Mouse (Mus musculus) 416B (cell line): Measurements from ENCODE around the gene Kbtbd13.

Experiments
- DNase-seq: peaks from one replicate; pipeline ENCODE4 v3.0.0; 2011; ENCODE audit warnings: low read depth

Gene Kbtbd13

DNA sequence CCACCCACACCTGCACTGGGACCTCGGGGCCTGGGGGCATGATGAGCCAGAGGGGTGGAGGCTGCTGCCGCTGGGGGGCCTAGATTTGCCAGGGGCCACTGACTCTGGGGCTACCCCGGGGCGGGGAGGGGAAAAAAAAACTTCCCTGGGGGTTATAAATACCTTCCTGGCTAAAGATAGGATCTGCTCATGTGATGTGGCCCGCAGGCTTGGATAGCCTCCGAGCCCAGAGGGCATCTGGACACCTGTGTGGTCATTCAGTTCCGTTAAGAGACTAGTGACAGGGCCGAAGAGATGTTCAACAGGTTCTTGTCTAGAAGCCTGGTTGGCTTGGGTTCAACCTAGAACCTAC, at the start of gene Kbtbd13:
Gene Kbtbd13 (minus strand): TSS at position 40 of the 352 bp plus-strand sequence.
- no peak for DNase-seq

DNA sequence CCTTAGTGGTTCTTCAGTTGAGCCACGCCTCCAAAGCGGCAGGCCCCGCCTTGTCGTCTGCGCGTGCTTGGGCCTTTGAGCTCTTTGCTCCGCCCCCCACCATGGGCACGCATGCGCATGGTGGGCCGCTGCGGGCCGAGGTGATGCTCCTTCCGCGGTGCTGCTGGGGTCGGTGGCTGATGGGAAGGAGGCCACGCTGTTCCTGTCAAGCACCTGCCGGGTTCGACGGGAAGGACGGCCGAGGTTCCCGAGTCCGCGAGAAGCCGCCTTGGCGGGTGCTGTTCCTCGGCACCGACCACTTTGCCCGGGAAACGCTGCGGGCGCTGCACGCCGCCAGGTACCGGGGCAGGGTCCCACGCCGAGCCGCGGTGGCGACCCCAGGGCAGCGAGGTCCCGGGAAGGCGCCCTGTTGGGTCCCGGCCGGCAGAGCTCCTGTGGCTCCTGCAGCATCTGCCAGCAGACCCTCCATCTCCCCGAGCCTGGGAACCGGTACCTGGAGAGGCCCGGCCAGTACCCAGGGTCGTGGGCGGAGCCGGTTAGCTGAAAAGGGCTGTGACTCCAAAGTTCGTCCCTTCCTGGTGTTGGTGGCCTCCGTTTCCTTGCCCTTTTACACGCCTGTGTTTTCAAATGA, 44.3 kb upstream of the Kbtbd13 start, which contains the start of gene Mtfmt:
Gene Mtfmt (plus strand): TSS at position 112 of the 631 bp plus-strand sequence.
- DNase-seq: peak; percentile 93

DNA sequence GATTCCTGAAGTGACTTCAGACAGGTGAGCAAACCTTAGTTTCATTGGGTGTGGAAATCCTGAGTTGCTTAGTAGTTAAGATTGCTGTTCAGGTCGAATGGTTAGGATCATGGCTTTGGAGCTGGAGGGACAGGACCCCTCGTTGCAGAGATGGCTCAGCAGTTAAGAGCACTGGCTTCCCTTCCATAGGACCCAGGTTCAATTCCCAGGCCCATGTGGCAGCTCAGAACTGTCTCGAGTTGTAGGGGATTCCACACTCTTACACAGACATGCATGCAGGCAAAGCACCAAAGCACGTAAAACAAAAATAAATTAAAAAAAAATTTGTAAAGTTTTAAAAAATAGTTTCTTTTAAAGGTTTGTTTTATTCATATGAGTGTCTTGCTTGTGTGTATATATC, 43.8 kb upstream of the Kbtbd13 start:
- peak; percentile 10 for DNase-seq

DNA sequence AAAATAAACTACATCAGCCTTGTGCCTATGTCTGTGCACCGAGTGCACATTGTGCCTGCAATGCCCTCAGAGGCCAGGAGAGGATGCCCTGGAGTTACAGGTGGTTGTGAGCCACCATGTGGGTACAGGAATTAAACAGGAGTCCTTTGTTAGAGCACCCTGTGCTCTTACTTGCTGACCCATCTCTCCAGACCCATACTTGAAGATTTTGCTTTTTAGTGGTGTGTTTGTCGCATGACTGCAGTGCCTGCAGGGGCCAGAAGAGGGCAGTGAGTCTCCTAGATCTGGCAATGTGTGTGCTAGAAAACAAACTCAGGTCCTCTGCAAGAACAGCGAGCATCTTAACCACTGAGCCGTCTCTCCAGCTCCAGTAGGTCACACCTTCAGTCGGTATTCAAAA, 42.7 kb upstream of the Kbtbd13 start:
- DNase-seq: peak; percentile 86

DNA sequence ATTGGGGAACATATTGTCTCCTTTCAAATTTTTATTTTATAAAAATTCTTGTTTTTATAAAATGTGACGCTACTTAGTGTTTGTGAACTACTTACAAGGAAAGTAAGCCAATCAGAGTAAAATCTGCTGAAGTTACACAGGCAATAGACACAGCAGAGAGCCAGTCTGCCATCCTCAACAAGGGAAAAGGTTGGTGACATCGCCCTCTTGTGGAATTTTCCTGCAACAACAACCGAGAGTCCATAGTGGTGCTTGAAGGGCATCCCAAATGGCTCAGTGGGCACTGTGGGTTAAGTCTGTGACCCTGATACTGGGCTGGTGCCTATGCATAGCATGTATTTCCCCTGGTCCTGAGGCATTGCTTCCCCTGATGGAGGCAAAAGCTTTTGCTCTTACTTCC, 40.8 kb upstream of the Kbtbd13 start:
- DNase-seq: peak; percentile 84

DNA sequence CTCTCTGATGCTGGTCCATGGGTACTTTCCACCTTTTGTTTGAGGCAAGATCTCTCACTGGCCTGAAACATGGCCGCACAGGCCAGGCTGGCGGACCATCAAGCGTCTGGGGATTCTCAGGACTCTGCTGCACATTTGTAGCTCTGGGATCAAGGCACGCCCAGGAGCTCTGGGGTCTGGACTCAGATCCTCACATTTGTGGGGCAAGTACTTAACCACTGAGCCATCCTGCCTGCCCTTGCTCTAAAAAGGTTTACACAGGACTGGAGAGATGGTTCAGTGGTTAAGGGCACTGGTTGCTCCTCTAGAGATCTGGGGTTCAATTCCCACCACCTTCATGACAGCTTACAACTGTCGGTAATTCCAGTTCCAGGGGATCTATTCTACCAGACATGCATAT, 39.5 kb upstream of the Kbtbd13 start:
- DNase-seq: no peak

DNA sequence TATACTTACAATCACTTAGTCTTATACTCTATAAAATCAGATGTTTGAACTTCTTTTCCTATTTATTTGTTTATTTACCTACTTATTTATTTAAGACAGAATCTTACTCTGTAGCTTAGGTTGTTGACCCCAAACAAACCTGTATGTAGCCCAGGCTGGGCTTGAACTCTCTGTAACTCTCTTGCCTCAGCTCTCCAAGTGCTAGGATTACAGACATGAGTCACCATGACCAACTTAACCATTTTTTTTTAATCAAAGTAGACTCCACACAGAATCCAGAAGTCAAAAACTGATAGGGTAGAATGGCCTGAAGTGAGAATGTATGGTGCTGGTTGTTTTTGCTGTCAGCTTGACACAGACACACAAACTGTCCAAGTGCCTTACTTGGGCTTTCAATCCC, 38.9 kb upstream of the Kbtbd13 start:
- peak; percentile 53 for DNase-seq

DNA sequence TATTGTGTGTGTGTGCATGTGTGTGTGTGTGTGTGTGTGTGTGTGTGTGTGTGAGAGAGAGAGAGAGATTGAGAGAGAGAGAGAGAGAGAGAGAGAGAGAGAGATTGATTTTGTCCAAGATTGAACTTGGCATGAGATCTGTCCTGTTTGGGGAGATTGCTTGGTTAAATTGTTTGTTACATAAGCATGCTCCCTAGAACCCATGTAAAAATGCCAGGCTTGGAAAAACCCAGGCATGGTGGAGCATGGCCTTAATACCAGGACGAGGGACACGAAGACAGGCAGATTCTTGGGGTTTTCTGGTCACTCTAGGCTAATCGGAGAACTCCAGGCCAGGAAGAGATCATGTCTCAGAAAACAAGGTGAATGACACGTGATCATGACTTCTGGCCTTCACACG, 36.6 kb upstream of the Kbtbd13 start:
- no peak for DNase-seq

DNA sequence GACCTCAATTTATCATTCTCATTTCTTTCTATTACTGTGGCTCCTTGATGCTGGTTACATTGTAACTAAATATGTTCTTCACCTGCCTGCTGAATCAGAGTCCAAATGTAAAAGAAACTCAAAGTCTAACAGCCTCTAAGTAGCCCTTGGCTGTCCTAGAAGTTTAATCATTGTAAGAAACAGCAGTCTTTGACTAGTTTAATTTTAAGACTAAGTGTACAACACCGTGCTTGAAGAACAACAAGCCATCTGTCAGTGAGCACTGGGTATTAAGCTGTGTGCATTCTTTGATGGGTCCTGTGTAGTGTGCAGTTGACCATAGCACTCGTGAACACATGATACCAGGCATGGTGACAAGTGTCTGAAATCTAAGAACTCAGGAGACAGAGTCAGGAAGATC, 36.1 kb upstream of the Kbtbd13 start:
- no peak for DNase-seq

DNA sequence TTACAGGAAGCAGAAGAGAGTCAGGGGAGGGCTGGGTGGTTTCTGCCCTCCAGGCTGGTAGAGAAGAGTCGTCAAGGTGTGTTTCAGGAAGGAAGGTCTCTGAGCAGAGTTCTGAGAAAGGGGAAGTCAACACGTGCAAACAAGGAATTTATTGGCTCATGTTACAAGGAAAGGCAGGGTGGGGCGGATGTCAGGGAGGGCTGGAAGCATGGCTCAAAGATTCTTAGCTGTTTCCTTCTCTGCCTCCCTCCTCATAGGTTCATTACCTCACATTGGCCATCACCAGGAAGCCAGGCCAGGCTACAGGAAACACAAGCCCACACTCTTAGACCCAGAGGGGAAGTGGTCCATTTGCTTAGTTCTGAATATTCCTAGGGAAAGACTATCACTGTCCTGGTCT, 32.9 kb upstream of the Kbtbd13 start:
- DNase-seq: peak; percentile 41

DNA sequence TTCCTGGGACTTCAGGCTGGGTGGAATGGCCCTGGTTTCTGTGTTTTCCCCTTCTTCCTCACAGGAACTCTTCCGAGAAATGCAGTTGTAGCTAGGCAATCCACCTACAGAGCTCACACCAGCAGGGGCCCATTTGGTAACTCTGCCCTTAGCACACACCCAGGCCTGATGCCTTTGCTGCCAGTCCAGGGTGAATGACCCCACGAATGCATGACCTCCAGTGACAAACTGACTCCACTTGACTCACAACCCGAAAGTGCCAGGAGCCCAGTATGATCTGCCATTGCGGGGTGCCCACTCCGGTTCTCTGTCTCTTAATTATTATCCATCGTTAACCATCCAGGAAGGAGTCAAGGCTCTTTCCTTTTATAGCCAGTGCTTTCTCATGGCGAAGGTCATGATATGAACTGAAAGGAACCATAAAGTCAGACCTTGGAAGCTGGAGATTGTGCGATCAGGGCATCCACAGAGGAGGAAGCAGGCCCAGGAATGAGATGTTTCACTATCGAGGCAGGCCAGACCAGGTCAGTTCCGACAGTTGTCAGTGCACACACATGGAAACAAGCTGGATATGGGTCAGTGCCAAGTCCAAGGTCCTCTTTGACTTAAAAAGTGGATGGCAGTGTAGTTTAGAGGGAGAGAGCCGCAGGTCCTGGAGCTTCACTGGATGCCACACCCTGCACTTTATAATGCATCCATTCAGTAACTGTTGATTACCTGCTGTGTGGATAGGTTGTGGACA, 31.5 kb upstream of the Kbtbd13 start, which contains the start of gene Slc51b:
Gene Slc51b (minus strand): TSS at position 196 of the 742 bp plus-strand sequence.
- no peak for DNase-seq

DNA sequence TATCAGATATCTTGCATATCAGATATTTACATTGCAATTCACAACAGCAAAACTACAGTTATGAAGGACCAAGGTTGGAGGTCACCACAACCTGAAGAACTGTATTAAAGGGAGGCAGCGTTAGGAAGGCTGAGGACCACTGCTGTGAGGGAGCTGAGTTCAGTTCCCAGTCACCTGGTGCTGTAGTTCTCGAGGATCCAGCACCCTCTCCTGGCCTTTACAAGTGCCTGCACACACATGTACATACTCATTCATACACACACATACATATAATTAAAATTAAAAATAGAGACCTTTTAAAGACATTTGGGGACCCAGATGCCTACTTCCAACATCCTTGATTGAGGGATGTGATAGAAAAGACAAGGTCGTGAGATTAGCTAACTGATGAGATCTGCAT, 28.2 kb upstream of the Kbtbd13 start:
- peak; percentile 39 for DNase-seq

DNA sequence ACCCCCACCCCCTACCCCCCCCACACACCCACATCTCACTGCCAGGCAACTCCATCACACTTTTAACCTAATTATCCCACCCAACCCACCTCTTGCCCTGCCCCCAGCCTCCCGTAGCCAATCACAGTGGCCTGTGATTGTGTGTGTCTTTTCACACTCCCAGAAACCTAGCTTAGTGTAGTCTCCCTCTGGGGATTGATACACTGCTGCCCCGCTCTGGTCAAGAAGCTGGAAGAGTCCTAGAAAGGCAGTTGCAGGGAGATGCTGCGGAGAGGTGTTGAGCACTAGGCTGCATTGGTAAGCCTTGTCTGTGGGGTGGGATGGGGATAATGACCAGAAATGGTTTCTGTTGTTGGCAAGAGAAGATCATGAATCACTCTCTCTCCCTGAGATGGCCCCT, 26.3 kb upstream of the Kbtbd13 start:
- no peak for DNase-seq

DNA sequence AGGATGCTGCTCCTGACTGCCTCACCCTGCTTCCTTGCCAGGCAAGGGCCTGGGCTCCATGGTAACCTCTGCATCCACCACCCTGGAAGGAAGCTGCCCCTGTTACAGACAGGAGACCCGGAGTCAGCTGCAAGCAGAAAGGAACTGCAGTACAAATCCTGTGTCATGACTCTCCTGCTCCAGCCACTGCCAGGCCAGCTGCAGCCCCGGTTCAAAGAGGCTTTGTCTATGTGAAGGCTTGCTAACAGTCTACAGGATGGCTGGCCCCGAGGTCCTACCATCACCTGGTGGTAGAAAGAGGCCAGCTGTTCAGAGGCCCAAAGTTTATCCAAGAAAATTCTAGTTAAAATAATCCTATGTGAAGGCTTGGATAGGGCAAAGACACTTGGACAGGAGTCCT, 19.9 kb upstream of the Kbtbd13 start:
- DNase-seq: no peak

DNA sequence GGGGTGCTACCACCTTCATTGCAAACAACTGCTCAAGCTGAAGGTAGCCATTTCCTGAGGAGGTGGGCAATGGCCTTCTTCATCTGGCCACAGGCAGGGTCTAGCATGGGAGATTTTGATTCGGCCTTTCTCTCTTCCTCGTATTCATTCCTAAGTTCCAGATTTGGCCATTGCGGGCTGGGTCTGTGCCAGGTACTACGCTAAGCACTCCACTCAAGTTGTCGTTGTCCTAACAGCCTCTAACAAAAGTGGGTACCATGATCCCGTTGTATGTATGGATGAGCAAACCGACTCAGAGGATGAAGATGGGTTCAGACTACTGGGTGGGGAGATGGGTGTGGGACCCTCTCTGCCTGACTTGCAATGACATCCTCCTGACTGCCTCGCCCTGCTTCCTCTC, 18.9 kb upstream of the Kbtbd13 start:
- no peak for DNase-seq

DNA sequence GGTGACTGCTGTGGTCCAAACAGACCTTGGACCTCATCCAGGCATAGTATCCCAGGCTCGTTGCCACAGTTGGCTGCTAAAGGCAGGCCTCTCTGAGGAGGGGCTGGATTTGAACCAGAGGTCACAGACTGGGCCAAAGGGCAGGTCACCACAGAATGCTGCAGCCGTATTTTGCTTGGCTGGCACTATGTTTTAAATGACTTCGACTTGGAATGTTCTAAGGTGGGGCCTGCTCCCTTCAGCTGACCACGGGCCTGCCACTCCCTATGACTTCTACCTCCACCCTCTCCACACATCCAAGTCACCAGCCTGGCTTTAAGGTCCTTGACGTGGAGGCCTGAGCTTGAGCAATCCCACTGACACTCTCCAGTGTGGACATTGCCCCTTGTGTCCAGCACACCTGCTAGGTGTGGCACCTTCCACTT, 17.4 kb upstream of the Kbtbd13 start:
- no peak for DNase-seq

DNA sequence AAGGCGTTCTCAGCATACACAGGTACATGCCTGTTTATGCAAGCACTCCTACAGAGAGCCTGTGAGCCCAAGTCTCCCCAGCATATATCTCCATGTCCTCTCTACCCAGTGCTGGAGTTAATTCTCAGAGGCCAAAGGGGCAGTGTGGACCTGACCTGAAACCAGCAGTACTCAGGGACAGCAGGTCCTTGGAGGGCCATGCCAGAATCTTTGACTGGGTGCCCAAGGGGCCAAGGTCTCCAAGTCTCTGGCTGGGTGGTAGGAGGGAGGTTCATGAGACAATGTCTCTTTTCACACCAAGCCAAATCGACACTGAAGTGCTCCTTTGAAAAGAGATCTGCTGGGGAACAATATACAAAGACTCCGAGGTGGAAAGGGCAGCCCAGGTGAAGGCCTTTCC, 16.4 kb upstream of the Kbtbd13 start:
- no peak for DNase-seq

DNA sequence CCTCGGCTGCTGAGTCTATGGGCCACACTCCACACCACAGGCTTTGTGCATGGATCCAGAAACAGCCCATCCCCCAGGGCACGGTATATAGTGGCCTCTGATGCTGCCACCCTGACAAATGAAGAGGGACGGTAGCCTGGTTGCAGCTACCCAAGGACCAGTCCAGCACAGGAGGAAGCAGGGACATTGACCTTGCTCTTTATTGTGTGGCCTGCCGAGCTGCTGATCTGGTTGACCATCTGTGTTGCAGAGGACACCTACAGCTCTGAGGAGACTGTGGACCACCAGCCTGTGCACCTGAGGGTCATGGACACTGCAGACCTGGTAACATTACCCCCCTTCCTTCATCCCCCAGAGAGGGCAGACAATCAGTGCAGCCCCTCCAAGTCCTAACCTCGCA, 15.9 kb upstream of the Kbtbd13 start:
- no peak for DNase-seq

DNA sequence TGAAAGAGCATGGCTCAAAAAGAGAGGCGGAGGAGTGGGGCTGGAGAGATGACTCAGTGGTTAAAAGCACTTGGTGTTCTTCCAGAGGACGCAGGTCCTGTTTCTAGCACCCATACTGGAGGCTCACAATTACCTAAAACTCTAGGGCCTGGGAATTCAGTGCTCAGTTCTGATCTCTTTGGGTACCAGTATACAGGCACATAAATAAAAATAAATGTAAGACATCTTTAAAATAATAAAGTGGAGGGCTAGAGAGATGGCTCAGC, 13.7 kb upstream of the Kbtbd13 start:
- no peak for DNase-seq

DNA sequence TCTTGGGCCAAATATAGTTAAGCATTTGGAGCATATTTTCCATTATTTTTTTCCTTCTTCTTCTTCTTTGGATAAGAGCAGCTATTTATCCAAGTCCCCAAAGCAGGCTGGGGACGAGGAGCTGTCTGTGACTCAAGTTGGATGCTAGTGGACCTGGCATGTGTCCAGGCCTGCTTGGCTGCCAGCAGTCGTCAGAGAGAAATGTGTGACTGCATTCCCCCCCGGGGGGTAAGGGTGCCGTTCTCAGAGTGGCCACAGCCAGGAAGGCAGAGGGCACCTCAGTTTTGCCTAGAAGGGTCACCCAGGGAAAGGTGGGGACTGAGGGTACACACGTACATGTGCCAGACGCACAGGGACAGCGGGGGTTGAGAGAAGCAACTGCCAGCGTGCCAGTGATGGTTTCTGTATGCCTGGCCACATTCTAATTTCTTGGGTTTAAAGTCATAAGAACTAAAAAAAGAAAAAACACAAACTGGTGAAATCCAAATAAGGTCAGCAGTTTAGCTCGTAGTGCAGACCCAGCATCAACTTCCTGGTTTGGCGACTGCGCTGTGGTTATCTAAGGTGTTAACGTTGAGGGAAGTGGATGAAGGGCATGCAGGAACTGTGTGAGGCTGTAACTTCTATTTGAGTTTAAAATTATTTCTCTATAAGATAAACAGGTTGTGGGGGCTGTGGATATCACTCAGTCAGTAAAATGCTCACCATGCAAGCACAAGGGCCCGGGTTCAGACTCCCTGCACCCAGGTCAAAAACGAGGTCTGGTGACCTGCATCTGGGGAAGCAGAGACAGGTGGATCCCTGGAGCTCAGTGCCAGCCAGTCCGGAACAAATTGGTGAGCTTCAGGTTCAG, 13.1 kb upstream of the Kbtbd13 start:
- peak; percentile 56 for DNase-seq

DNA sequence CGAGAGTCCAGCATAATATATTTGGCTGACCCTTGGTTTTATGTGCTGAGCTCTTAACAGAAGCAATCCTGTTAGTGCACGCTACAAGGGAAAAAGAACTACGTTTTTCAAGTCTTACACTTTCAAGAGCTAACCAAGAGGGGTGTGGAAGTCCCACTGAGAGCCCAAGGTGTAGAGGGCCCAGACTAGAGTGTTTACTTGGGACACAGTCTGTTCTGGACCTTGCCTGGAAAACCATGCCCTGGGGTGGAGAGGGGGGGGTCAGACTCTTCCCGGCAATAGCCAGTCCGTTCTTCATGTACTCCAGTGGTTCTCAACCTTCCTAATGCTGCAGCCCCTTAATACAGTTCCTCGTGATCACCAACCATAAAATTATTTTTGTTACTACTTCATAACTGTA, 8.5 kb upstream of the Kbtbd13 start:
- DNase-seq: no peak

DNA sequence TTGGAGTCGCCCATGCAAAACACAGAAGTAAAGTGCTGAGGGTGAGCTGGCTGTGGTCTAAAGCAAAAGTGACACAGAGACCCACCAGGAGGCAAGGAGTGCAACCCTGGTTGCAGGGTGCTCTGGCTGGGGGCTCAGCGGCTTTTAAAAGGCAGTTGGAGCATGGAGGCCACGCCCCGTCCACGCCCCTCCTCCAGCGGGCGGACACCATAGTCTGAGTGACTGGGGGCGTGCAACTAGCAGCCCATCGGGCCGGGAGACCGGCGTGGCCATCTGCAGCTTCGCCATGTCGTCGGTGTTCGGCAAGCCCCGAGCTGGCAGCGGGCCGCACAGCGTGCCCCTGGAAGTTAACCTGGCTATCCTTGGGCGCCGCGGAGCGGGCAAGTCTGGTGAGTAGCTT, 6.8 kb upstream of the Kbtbd13 start, which contains the start of gene Rasl12:
Gene Rasl12 (plus strand): TSS at position 228 of the 400 bp plus-strand sequence.
- DNase-seq: no peak

DNA sequence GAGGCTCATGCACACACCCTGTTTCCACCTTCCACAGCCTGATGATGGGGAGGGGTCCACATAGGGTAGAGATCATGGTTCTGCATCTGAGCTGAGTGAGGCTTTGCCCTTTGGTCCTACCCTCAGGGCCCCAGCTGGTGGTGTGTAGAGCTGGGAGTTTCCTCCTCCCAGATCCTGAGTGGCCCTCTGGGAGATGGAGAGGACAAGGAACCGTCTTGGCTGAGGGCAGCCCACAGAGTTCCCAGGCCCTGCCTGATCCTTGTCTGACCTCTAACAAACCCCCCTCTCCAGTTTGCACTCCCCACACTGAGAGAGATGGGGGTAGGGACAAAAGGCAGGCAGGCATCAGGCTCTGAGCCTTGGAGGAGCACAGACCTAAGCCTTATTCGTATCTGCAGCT, 2.9 kb upstream of the Kbtbd13 start:
- no peak for DNase-seq
